Mouse (Mus musculus) heart, adult 2 months (tissue): ENCODE data around the gene Fam71f2. TPM values are rescaled to one million over a fixed set of nuclear protein-coding genes. Genes with fewer than 3 reads are reported as not detected.
A peak's percentile ranks its signal among the peaks of the same experiment; 100 is the strongest.

Source experiments
- DNase-seq, 2 experiments: peaks; one replicate each; pipeline ENCODE4 v3.0.0; 2021
- H3K27ac ChIP-seq: fragments of 200-600 bp; 2 replicates; pipeline ENCODE4 v1.8.1; 2022
- H3K27me3 ChIP-seq: fragments of 200-500 bp; 2 replicates; pipeline ENCODE4 v1.6.1; 2012; ENCODE audit warnings: mild to moderate bottlenecking, low read length, inconsistent platforms, mixed read lengths; ENCODE audit not compliant: control insufficient read depth, insufficient read depth
- H3K36me3 ChIP-seq: fragments of 200-500 bp; 2 replicates; pipeline ENCODE4 v1.6.1; 2012; ENCODE audit warnings: low read length, inconsistent platforms; ENCODE audit not compliant: control insufficient read depth, insufficient read depth
- H3K4me1 ChIP-seq: fragments of 200-500 bp; 2 replicates; pipeline ENCODE4 v1.6.1; 2011; ENCODE audit warnings: low read length; ENCODE audit not compliant: control insufficient read depth, insufficient read depth
- H3K4me3 ChIP-seq: fragments of 200-600 bp; 2 replicates; pipeline ENCODE4 v1.8.1; 2022
- H3K79me2 ChIP-seq: fragments of 200-500 bp; replicated peaks from 2 replicates; pipeline ENCODE4 v1.6.1; 2012; ENCODE audit warnings: mild to moderate bottlenecking, inconsistent platforms, low read length, moderate library complexity, mixed read lengths; ENCODE audit not compliant: control insufficient read depth, insufficient read depth
- H3K9ac ChIP-seq: fragments of 200-500 bp; 2 replicates; pipeline ENCODE4 v1.6.1; 2012; ENCODE audit warnings: low read depth, mild to moderate bottlenecking, control low read depth, inconsistent platforms, low read length, mixed read lengths
- CTCF ChIP-seq: fragments of 200-600 bp; IDR thresholded peaks from 2 replicates; pipeline ENCODE4 v1.8.1; 2022; ENCODE audit warnings: antibody characterized with exemption, mild to moderate bottlenecking, moderate library complexity
- EP300 ChIP-seq: fragments of 200-500 bp; IDR thresholded peaks from 2 replicates; pipeline ENCODE4 v1.6.1; 2011; ENCODE audit warnings: low read depth, low read length, control low read depth; ENCODE audit not compliant: insufficient read depth
- POLR2A ChIP-seq: fragments of 200-500 bp; IDR thresholded peaks from 2 replicates; pipeline ENCODE4 v1.6.1; 2011; ENCODE audit warnings: mild to moderate bottlenecking, low read depth, low read length, control low read depth; ENCODE audit not compliant: insufficient read depth
- WGBS: fragments of 180-500 bp; shearing (Covaris S2); methylation state at CpG from one replicate; pipeline ENCODE4 v1.1.7; 2018; 5-methylcytosine and 5-hydroxymethylcytosine counted together
- intact Hi-C: fragments of 180-260 bp; cut with DNase I; formaldehyde crosslinking; loops from one replicate; pipeline ENCODE4 v1.15.1; 2025
- polyA plus RNA-seq: library from polyadenylated mRNA; depleted of rRNA; stranded (reverse); fragments of >200 nt; gene quantifications from 2 replicates; pipeline ENCODE4 v1.2.3, GENCODE M21; 2012
- total RNA-seq, 2 experiments: library from RNA; stranded (reverse); gene quantifications; 2 replicates each; pipeline ENCODE4 v1.2.3; 2021

Gene Fam71f2
- total and polyA plus RNA-seq, 3 experiments = 0.70 TPM; not detected in 2

DNA sequence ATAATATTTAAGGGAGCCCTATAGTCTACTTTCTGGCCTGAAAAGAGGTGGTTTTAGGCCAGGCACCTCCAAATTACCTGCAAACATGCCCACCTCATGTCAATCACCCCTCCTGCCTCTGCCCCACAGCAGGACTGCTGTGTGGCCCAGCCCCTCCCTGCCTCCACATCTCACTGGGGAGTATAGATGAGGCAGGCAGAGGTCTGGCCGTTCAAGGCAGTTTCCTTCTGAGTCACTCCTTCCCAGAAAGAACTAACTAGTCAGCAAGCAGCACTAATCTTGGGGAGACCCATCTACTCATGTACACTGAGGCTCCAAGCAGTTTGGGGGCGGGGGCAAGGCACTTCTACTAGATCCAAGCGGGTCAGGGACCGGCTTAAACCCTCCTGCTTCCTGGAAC is 32.3 kb upstream of the Fam71f2 start:
- no peaks in the 10 kb centered on the region for H3K79me2 ChIP-seq
- H3K27me3 ChIP-seq = no peaks in the 10 kb centered on the region
- H3K4me3 ChIP-seq = no peak overlapping the region
- H3K4me1 ChIP-seq = 0 out of 2 replicates have a peak, but pooled peaks cover 1% of the 10 kb centered on the region
- TF ChIP-seq CTCF = no peak
- TF ChIP-seq EP300 = no peak
- no peak for TF ChIP-seq POLR2A
- 67% methylated on average over 4 of the region's 4 CpGs for WGBS
- H3K9ac ChIP-seq = no peak overlapping the region
- no peaks in the 10 kb centered on the region for H3K36me3 ChIP-seq
- H3K27ac ChIP-seq = no peak overlapping the region
- no peak for DNase-seq
- intact Hi-C loops = no loop called here

DNA sequence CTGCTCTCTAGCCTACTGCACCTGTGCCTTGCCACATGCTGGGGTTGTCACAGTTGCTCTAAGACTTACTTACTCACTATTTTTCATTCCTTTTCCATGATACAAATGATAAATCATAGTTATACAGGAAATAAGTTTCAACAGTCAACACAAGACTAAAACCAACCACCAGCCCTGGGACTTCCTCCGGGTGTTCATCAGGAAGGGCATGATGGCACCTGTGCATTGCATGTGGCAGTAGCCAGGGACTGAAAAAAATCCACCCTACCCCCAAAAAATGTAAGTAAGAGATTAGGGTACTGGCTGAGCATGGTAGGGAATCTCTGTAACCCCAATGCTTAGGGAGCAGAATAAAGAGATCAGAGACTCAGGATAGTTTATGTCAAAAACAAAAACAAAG is 20.0 kb upstream of the Fam71f2 start:
- no peak overlapping the region for H3K4me3 ChIP-seq
- intact Hi-C loops = no loop called here
- no peak for TF ChIP-seq EP300
- no peak for TF ChIP-seq CTCF
- no peak for TF ChIP-seq POLR2A
- no peaks in the 10 kb centered on the region for H3K36me3 ChIP-seq
- 54% methylated on average over 1 of the region's 1 CpGs for WGBS
- H3K27ac ChIP-seq = no peak overlapping the region
- H3K9ac ChIP-seq = no peak overlapping the region
- no peak for DNase-seq
- H3K79me2 ChIP-seq = no peaks in the 10 kb centered on the region
- H3K27me3 ChIP-seq = no peaks in the 10 kb centered on the region
- H3K4me1 ChIP-seq = peaks cover under 1% of the 10 kb centered on the region; the same call in 1 of the 2 replicates

DNA sequence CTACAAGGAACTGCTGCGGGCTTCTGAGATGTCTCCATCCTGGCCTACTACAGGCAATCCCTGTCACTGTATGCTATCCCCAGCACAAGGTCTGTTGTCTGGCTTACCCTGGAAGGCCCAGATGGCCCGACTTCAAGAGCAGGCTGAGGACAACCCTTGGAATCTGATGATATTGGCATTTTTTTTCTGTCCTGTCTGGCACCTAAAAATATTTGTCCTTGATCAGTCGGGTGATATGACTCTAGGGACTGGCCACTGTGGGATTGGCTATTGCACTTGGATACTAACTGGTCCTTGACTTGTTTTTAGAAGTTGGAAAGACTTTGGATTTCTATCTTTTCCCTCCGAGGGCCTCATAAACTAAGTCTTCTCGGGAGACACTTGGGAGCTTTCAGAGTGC is 17.6 kb upstream of the Fam71f2 start:
- Histone ChIP-seq H3K27ac (no peak overlapping the region), H3K27me3 (no peaks in the 10 kb centered on the region), H3K4me1 (peaks cover 3% of the 10 kb centered on the region; the same call in 1 of the 2 replicates), H3K9ac (no peak overlapping the region), H3K79me2 (no peaks in the 10 kb centered on the region), H3K4me3 (no peak overlapping the region), H3K36me3 (no peaks in the 10 kb centered on the region)
- 67% methylated on average over 5 of the region's 5 CpGs for WGBS
- intact Hi-C loops = no loop called here
- TF ChIP-seq CTCF = no peak
- no peak for TF ChIP-seq EP300
- no peak for TF ChIP-seq POLR2A
- no peak for DNase-seq

DNA sequence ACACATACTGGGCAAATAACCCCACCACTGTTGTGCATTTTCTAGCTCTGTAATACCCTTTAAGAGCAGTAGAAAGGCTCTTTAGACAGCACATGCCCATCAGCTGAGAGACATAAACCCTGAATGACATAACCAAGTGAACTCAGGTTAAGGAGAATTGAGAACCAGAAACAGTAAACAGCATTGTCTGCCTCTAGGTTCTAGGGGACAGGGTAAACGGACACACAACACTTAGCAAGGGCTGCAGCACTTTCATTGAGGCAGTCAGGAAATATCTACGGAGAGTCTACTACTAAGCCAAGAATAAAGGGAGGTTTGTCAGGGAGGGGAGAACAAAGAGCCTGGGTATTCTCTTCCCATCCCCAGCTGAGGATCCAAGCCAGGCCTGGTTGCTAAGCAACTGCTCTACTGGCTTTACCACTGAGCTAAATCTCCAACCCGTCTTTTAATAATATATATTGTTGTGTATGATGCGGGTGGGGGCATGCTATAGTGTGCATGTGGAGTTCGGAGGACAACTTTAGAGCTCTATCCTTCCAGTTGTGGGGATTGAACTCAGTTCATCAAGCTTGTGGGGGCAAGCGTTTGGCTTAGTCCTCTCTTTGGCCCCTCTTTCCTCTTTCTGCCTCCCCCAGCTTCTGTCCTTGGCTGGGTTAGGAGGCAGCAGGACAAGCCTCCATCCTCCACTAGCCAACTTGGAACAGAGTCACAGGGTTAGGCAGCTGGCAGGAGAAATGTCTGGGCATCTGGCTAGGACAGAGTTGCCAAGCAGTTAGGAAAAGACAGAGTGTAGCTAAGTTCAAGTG is 15.5 kb upstream of the Fam71f2 start:
- H3K27ac ChIP-seq = no peak overlapping the region; the same call in 1 of the 2 replicates
- intact Hi-C loops = no loop called here
- TF ChIP-seq EP300 (peak; percentile 59; the same call in 1 of the 2 replicates), POLR2A (no peak)
- no peaks in the 10 kb centered on the region for H3K27me3 ChIP-seq
- peak; percentile 44 to 76 for DNase-seq
- H3K9ac ChIP-seq = no peak overlapping the region
- H3K4me3 ChIP-seq = no peak overlapping the region
- no peaks in the 10 kb centered on the region for H3K36me3 ChIP-seq
- no peaks in the 10 kb centered on the region for H3K79me2 ChIP-seq
- H3K4me1 ChIP-seq = peaks cover 3% of the 10 kb centered on the region; the same call in 1 of the 2 replicates
- WGBS = 48% methylated on average over 6 of the region's 6 CpGs

DNA sequence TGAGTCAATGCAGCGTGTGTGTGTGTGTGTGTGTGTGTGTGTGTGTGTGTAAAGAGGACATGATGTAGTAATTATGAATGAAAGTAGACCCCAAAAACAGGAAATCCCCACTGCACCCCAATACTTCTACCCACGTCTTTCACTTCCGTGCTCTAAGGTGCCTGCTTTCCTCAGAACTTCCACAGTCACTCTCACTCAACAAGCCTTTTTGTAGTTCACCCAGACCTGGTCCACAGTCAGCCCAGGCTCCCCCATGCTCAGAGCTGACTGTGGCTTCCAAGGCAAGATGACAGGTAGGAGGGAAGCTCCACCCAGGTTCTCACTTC is 15.0 kb upstream of the Fam71f2 start:
- no peak overlapping the region for H3K4me3 ChIP-seq
- no peak for TF ChIP-seq CTCF
- no peak for TF ChIP-seq POLR2A
- no peak for TF ChIP-seq EP300
- intact Hi-C loops = no loop called here
- H3K4me1 ChIP-seq = peaks cover 3% of the 10 kb centered on the region; the same call in 1 of the 2 replicates
- no peaks in the 10 kb centered on the region for H3K79me2 ChIP-seq
- no peak for DNase-seq
- H3K36me3 ChIP-seq = no peaks in the 10 kb centered on the region
- H3K27me3 ChIP-seq = no peaks in the 10 kb centered on the region
- H3K27ac ChIP-seq = no peak overlapping the region
- WGBS = 47% methylated on average over 3 of the region's 3 CpGs
- no peak overlapping the region for H3K9ac ChIP-seq

DNA sequence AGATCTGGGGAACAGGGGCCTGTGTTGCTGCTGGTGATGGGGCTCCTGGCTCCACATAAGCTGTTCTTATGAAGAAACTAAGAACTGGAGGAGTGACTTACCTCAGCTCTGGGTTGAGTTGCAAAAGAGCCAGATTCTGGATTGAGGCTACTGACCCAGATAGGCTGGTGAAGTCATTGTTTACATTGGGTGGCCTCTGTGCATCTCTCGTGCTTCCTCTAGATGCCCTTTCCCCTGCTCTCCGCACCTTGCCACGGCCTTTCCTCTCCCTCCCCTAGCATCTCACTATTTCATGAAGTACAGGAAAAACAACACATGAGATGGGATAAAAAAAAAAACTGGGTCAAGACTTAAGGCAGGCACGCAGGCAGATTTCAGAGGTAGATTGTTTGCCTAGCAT is 12.5 kb upstream of the Fam71f2 start:
- Histone ChIP-seq H3K4me3 (no peak overlapping the region), H3K27me3 (no peaks in the 10 kb centered on the region), H3K27ac (no peak overlapping the region), H3K79me2 (no peaks in the 10 kb centered on the region), H3K9ac (no peak overlapping the region), H3K4me1 (peaks cover 8% of the 10 kb centered on the region), H3K36me3 (no peaks in the 10 kb centered on the region)
- intact Hi-C loops = no loop called here
- DNase-seq = no peak
- 57% methylated on average over 4 of the region's 4 CpGs for WGBS
- no peak for TF ChIP-seq POLR2A
- no peak for TF ChIP-seq CTCF
- TF ChIP-seq EP300 = no peak
